Mouse (Mus musculus): ENCODE results near the gene Smim20.

Gene Smim20

DNA sequence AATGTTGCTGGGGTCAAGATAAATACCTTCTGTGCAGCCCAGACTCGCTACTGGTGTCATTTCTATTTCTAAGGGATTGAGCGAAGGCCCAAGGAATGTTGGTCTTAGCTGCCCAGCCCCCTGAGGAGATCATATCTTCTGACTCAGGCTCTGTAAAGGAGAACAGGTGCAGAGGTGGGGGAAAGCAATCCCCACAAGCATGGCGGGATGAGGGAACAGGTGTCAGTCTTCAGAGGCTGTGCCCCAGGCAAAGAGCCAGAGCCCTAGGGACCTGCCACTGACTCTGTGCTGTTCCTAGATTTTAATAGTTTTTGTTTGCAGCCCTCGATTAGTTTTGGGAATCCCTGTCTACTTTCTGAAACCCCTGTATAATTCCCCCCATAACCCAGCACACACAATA lies 702 bp upstream of the Smim20 start:
- no peak for DNase-seq (ENCODE audit: low spot score in 2 of 2)

DNA sequence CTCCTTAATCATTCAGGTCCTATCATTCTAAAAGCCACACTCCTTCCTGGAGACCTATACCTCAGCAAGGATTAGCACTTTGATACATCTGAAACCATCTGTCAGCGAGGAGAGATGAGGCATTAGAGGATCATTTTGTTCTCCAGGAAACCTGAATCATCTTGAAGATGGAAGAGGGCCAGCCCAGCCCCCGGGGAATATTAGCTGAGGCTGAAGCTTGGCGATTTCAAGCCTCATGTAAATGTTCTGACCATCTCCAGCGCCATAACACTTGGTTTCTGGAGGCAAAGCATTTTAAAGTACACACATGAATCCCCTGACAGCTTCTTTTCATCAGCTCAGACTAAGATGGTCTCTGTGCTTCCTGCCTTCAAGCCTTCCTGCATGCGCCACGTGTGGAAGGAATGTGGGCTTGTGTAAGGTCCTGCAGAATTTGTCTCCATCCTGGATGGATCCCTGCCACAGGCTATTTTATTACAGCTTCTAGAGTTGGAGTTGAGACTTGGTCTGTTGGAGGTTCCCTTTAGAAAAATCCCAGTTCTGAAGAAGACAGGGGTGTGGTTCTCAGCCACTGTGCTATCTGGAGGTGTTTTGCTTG lies 1.3 kb downstream of the Smim20 start:
- DNase-seq (ENCODE audit: low spot score in 2 of 2) = no peak

DNA sequence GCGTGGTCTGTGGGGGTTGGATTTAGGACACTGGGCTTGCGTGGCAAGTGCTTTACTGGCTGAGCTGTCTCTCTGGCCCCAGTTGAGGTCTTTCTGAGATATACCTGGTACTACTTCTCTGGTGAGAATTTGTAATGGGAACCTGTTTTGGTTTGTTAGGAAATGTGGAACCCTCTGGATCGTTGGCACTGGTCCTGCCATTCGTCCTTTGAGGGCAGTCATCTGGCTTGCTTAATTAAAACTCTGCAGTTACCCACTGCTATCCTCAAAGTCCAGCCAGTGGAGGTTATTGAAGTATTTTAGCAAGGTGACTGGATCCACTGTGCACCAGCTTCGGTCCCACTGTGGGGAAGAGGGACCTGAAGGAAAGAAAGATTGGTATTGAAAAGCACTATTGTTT lies 2.9 kb downstream of the Smim20 start:
- DNase-seq (ENCODE audit: low spot score in 2 of 2) = no peak

DNA sequence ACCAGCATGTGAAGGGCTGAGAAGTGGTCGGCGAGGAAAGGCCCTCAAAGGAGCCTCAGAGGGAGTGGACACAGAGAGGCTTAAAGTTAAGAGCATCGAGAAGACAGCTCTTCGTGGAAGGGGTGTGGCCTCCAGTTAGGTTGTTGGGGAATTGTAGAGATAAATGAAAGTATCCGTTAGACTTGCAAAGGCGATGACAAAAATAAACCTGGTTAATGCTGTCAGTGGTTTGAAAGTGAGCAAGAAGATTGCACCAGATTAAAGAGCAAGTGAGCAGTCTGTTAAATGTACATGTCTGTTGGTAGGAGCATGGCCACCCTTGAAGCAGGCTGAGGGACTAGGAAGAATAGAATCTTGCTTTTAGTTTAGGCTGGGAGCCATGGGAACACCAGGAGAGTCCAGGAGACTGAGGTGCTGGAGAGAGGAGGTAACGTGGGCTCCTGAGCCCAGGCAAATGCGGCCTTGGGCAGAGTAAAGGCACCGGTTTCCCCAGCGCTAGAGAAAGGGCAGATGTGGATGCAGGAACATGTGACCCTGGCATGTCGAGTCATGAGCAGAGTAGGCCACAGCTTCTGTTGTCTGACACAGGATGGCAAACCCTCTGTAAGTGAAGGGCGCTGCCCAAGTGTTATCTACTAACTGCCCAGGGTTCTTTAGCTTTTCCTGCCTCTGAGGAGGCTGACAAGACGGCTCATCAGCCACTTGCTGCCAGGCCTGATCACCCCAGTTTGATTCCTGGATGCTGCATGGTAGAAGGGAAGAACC lies 4.2 kb downstream of the Smim20 start:
- no peak for DNase-seq (ENCODE audit: low spot score in 2 of 2)

DNA sequence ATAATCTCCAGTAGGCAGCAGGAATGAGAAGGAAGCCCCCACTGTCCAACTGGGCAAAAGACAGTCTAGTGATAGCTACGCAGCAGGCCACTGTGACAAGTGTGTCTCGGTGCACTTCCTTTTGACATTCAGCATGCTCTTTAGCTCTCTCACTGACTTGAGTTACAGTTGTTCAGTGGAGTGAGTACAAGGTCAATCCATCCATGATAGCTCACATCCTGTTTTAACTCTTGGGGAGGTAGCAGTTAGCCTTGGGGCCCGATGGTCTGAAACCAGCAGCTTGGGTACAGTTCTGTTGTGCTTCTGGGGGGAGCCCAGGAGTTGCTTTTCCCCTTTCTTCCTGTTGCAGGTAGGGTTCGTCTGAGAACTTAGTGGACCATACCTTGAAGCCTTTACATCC lies 5.7 kb downstream of the Smim20 start:
- DNase-seq (ENCODE audit: low spot score in 2 of 2) = no peak

DNA sequence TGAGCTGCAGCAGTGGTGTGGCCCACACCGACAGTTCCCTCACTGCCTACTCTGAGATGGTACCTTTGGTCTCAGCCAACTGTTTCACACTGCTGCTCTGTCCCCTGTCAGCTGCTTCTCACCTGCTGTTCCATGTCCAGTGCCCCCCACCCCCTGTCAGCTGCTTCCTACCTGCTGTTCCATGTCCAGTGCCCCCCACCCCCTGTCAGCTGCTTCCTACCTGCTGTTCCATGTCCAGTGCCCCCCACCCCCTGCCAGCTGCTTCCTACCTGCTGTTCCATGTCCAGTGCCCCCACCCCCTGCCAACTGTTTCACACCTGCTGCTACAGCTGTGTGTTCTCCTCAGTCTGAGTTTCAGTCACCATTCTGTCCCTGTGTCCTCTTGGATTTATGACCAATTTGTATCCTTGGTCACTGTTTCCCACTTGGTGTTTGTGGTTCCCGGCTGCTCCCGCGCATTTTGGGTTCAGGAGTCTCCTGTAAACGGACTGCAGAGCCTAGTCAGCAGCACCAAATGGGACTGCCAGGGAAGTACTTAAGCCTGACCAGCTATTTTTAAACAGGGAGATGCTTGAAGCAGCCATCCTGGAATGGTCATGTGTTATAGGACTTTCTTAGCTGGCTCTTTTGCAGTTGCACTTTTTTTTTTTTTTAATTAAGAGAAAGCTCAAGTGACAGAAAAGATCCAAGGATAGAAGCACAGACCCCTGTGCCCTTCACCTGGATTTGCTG lies 7.0 kb downstream of the Smim20 start:
- no peak for DNase-seq (ENCODE audit: low spot score in 2 of 2)

DNA sequence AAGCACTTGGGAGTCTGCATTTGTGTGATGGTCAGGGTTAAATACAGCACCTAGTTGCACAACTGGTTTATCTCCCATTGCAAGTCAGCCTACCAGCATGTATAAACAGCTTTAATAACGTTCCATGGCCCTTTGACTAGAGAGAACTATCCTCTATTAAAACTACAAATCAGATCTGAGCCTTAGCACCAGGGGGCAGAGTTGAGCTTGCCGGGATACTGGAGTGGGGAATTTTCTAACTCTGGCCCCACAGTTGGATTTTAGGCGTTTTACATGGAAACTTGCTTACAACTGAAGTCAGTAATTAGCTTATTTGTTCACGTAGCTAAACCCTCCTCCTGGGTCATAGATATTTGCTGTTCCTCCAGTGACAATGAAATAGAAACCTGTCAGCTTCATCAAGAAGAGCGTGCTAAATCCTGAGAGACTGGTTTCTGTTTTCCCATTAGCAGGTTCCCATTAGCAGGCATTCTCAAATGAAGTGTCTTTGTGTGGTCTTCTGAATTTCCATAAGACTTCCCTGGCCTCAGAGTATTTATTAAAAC lies 8.0 kb downstream of the Smim20 start:
- peak; percentile 57 to 75 for DNase-seq (ENCODE audit: low spot score in 2 of 2)

DNA sequence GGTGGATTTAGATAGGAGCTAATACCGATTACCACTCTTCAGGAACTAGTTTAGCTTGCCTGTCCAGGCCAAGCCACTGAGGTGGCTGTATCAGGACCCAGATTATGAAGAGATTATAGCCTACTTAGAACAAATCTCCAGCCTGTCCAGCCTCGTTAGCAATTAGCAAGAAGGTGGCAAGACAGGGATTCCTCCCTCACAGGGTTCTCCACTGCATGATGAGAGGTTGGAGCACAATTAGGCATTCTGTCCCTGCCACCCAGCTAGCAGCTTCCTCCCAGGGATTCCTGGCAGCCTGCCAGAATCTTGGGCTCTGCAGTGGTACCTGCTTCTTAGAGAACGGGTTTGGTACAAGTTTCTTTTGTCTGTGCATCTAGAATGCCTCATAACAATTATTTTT lies 8.5 kb downstream of the Smim20 start:
- DNase-seq (ENCODE audit: low spot score in 2 of 2) = peak in 1 of 2 experiments; percentile 54

DNA sequence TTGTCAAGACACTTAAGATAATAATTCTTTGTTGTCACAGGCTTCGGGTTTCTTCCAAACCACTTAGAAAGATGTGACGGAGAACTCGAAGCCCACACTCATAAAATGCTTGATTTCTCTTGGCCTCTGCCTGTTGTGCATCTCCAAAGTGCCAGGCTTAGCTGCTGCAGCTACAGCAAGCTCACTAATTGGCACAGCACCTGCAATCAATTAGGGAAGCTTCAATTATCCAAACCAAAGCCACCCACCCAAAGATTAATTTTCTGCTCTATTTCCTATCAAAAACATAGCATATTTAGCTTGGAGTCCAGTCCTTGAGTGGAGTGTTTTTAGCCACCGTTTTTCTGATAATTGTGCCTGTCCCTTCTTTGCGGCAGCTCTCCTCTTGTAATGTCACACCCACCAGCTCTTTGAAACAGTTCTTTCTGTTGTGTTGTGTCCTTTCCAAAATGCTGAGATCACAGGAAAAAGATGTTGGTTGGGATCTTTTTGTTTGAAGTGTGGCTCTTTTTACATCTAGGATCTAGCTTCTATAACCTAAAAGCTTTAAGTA lies 9.7 kb downstream of the Smim20 start:
- DNase-seq (ENCODE audit: low spot score in 2 of 2) = no peak

DNA sequence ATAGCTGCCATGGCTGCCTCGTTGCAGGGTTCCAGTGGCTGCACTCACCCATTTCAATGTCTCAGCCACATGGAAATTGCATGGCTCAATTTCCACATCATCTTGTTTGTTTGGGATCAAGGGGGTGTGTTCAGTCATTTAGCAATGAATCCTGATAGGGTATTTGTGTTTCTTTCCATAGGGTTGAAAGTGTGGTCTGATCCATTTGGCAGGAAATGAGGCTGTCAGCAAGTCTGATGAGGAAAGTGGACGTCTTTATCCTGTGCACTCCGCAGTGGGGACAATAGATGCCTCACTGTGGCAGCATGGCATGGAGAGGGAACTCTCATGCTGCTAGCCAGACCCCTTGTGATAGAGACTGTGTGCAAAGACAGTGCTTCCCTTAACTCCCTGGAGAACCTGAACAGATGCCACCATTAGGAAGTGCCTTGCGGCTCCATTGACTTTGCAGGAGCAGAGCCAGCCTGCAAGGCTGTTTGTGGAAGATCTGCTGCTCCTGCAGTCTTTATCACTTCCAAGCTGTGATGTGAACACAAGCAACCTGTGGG lies 10.9 kb downstream of the Smim20 start:
- no peak for DNase-seq (ENCODE audit: low spot score in 2 of 2)

DNA sequence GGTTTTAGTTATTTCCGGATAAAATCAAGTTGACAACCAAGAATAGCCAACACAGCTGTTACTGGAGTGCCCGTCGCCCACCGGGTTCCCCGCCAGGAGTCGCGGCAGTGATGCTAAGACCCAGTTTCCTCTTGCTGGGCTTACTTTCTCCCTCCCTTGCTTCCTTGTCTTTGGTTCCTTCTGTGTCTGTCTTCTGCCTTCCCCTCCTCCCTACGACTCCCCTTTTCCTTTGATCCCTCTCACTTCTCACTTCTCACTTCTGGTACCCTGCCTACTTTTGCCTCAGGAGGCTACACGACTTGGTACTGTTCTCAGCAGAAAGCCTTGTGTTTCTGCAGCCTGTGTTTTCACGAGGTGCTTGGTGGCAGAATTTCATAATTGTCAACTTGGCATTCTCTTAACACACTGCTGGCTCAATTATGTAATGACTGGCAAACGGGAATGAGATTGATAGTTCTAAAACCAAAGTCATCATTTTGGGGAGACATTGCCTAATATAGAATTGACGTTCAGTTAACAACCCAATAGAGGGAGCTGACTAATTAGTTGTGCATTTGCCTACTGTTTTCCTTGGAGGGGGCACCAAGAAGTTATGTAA lies 12.4 kb downstream of the Smim20 start:
- DNase-seq (ENCODE audit: low spot score in 2 of 2) = no peak

DNA sequence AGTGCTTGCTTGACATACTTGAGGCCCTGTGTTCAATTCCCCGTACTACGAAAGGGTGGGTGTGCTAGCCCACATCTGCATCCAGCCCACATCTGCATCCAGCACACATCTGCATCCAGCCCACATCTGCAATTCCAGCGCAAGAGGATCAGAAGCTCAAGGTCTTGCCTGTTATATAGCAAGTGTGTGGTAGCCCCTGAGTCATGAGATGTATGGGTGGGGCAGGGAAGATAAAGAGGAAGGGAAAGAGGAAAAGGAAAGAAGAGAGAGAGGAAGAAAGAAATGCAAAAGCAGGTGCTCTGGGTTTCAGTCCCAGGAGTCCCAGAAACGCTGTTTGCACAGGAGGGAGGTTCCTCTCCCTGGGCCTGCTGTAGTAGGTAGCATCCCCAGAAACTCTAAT lies 15.6 kb downstream of the Smim20 start:
- no peak for DNase-seq (ENCODE audit: low spot score in 2 of 2)

DNA sequence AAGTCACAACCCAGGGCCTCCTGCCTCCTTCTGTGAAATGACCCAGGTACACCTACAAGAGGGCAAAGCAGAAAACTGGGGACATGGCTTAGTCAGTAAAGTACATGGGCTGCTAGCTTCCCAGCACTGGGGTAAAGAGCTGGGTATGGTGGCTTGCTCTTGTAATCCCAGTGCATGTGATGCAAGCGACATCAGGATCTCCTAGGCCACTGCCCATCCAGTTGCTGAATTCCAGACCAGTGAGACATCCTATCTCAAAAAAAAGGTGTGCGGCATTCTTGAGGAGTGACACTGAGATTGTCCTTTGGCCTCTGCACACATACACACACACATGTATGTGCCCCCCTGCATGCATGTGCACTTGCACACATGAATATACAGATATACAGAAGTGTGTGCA lies 19.5 kb downstream of the Smim20 start:
- DNase-seq (ENCODE audit: low spot score in 2 of 2) = no peak

DNA sequence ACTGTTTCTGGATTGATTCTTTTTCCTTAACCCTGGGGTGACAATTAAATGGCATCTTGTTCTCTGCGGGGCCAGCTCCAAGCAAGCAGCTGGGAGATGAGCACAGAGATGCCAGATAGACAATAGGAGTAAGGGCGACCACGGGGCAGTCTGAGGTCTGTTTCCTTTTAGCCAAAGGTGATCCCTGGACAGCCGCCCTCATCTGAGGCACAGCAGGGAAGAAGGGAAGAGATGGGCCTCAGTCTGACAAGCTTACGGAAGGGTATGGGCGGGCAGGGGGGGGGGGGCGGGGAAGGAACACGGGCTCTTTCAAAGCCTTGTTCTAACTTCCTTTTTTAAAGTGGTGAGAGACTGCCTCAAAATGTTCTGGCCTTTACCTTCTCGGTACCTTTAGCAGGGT lies 22.6 kb downstream of the Smim20 start:
- DNase-seq (ENCODE audit: low spot score in 2 of 2) = no peak

DNA sequence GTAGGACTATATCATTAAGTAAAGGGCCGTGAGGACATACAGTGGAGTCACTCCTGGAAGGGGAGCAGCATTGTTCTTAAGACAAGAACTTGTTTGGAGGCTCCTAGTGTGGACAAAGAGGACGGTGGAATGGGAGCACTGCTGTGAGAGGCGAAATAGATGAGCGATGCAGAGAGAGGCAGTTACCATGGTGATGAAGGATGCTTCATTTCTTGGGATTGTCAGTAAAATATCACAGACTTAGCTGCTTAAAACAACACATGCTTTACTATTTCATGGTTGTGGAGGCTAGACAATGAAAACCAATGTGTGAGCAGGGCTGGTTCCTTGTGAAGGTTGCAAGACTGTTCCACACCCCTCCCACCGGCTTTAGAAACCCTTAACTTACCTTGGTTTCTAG lies 27.7 kb downstream of the Smim20 start:
- DNase-seq (ENCODE audit: low spot score in 2 of 2) = peak; percentile 43 to 60

DNA sequence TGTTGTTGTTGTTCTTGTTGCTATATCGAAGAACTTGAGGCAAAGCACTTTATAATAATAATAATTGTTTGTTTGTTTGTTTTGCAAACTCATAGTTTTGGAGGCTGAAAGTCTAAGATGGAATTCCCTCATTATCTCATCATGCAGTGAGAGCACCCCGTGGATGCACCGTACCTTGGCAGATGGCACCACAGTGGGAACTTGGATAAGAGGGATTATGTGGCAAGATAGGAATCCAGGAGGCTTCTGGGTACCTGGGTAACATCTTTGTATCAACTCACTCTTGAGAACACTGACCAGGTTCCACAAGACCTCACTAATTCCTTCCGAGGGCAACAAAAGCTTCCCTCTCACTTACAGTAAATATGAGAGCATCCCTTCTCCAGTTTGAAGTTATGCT lies 30.1 kb downstream of the Smim20 start:
- no peak for DNase-seq (ENCODE audit: low spot score in 2 of 2)

DNA sequence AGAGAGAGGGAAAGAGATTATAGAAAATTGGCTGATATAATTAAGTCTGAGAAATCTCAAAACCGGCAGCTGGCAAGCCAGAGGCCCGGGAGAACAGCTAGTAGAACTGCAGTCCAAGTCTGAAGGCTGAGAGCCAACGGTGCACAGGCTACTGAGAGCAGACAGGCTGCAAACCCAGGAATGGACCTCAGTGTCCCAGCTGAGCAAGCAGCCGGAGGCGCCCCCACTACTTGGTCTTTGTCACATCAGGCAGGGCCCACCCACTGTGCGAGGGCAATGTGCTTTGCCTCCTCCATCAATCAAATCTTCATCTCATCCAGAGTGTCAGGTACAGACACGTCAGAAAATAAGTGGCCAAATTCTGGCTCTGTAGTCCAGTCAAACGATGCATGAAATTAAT lies 34.6 kb downstream of the Smim20 start:
- DNase-seq (ENCODE audit: low spot score in 2 of 2) = peak in 1 of 2 experiments; percentile 38

DNA sequence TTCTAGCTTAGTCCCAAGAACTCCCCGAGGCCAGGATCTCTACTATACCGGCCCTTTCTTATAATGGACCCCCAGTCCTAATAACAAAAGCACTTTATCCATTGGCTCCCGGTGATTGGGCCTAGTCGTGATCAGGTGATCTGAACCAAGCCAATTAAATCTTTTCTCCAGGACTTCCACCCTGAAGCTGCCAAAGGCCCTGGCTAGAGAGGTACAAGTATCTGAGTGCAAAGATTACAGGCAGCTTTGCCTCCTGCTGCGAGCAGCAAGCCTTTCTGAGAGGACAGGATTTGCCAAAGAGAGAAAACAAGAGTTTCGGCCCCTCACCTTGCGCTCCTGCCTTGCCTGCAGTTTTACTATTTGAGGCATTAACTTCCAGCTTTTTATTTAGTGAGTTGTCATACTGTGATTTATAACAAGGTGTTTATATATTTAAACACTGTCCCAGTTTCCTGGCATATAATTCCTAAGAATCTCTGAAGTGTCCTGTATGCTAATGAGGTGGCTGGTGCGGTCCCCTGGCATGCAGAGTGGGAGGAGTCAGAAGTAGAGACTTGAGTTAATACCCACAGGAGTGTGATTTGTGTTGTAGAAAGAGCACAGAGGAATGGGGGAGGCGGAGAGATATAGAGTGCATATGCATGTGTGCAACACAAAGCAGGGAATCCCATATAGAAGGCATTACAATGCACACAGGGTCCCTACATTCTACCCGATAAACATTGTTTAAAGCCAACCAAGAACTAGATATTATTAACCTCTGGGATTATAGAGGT lies 36.2 kb downstream of the Smim20 start:
- no peak for DNase-seq (ENCODE audit: low spot score in 2 of 2)

DNA sequence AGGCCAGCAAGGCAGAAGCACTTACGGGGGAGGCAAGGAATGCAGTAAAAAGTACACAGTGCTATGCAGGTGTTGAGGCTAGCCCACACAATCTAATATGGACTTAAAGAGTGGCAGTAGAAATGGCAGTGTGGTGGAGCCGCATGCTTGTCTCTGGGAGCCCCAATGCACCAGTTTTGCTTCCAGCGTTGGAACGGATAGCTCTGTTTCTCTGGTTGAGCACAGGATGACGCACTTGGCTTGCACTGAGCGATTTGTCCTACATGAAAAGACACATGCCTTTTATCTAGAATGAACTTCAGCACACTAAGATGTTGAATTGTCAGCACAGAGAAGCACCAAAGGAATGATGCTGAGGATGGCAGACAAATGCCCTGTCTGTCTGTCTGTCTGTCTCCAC lies 37.1 kb downstream of the Smim20 start:
- DNase-seq (ENCODE audit: low spot score in 2 of 2) = no peak

DNA sequence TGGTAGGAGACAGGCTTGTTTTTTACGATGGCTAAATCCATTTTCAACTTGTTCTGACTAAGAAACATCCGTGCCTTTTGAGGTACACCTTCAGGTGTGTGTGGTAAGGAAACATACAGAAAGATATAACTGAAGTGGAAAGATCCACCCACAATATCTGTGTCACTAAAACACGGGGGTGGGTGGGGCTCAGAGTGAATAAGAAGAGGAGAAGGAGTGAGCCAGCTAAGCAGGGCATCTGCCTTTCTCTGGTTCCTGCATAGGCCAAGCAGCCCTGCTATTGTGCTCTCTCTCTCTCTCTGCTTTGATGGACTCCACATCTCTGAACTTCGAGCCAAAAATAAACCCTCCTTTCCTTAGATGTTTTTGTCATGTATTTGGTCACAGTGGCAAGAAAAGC lies 38.1 kb downstream of the Smim20 start:
- DNase-seq (ENCODE audit: low spot score in 2 of 2) = no peak

DNA sequence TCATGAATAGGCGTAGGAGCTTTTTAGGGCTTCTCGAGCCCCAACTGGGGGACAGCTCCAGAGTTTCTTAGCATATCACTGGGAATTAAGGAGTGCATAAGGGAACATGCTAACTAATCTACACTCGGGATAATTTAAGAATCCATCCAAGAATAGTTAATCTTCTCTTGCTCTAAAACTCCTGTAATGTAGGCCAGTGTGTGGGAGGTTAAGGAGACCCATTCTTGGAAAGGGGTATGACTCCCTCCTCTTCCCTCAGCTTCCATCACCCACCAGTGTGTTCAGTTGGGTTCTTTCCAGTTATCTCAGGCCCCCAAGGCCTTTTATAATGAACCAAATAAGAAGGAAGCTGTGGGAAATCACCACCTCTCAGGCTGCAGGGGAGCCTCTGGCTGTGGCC lies 40.0 kb downstream of the Smim20 start:
- no peak for DNase-seq (ENCODE audit: low spot score in 2 of 2)

Data from right cerebral cortex, postnatal 10 days (tissue).